Mouse (Mus musculus): ENCODE results near the gene Apol7c. TPM values are rescaled to one million over a fixed set of nuclear protein-coding genes. Genes with fewer than 3 reads are reported as not detected.
"Not testable (repeated sequence)": the region's sequence is repeated elsewhere in the genome, so short reads cannot be mapped to it uniquely, and the experiment has no call there.

Apol7c gene
- polyA plus RNA-seq (2017; shearing (Covaris generic)) = under 1 TPM in 1 of 2 experiments, not detected in 1; 0.59 TPM

GRCm38 (mm10) chr15:77533216-77533615 lies at the start of gene Apol7c:
Gene Apol7c, minus strand, starts transcription at chr15:77533316.
- ATAC-seq = no peak

GRCm38 (mm10) chr15:77581681-77582080 lies 48.6 kb upstream of the Apol7c start:
- ATAC-seq = no peak

GRCm38 (mm10) chr15:77579311-77579710 lies 46.2 kb upstream of the Apol7c start:
- ATAC-seq = no peak

- ATAC-seq = no peak
Measured at GRCm38 (mm10) chr15:77578801-77579200, 45.7 kb upstream of the Apol7c start.

- no peak for ATAC-seq
Measured at GRCm38 (mm10) chr15:77563219-77563618, 30.1 kb upstream of the Apol7c start.

DNA sequence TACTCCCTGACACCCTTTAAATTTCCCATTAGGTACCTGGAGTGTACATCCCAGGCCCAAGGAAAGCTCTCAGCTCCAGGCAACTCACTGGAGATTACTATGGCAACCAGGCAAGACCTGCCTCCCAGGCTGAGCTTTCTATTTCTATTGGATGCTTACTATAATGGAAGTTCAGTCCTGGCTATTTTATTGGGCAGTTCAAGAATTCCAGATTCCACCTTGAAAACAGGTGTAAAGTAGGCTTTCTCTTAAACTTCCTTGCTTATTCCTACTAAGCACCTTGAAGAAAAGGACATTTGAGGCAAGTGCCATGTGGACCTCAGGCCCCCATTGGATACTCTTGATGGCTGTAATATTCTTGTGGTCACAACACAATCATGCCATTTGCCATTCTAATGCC lies 28.7 kb upstream of the Apol7c start, which contains the start of gene 1700025B11Rik:
Gene 1700025B11Rik (minus strand): TSS at position 101 of the 400 bp plus-strand sequence.
- ATAC-seq = no peak

- ATAC-seq = not testable (repeated sequence)
Measured at GRCm38 (mm10) chr15:77539221-77539620, 6.1 kb upstream of the Apol7c start.

- not testable (repeated sequence) for ATAC-seq
Measured at GRCm38 (mm10) chr15:77523186-77523843, 9.8 kb downstream of the Apol7c start.

- ATAC-seq = not testable (repeated sequence)
Measured at GRCm38 (mm10) chr15:77520596-77520995, 12.5 kb downstream of the Apol7c start.

DNA sequence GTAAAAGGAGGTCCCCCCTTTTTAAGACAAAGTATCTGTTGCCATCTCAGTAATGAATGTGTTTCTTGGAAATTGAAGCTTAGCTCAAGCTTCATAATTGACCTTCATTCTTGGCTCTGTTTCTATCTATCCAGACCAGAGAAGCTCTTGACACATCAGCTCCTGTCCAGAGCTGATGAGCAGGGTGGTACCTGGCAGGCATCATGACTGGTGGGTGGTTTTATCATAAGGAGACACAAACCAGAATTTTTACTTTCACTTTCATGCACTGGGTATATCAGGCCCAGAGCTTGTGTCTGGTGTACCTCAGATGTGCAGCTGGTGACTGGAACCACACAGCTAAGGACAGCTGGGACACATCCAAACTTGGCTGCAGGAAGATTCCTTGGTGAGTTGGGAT lies 25.1 kb downstream of the Apol7c start, which contains the start of gene Apol11a:
Gene Apol11a (plus strand): TSS at position 306 of the 400 bp plus-strand sequence.
- ATAC-seq = not testable (repeated sequence)

- not testable (repeated sequence) for ATAC-seq
Measured at GRCm38 (mm10) chr15:77494694-77495093, 38.4 kb downstream of the Apol7c start.

DNA sequence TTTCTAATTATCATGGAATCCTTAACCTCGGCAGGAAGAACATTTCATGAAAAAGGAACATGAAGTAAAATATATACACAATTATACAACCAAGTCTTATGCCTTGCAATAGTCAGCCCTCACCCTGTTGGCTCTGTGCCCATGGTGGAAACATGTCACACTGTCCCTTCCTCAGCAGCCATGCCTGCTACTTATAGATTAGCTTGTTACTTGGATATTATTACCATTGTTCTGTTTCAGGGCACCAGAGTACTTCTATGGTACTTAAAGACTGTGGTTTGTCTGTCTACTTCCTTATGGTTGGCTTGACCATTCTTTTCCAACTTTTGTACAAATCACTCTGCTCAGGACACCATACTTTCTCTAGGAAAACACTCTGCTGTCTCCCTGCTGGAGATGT lies 39.9 kb downstream of the Apol7c start:
- not testable (repeated sequence) for ATAC-seq

- ATAC-seq = no peak
Measured at GRCm38 (mm10) chr15:77482140-77482794, 50.8 kb downstream of the Apol7c start.

- not testable (repeated sequence) for ATAC-seq
Measured at GRCm38 (mm10) chr15:77476693-77477092, 56.4 kb downstream of the Apol7c start, which contains the start of gene Apol10a. Gene Apol10a, plus strand, starts transcription at chr15:77477047.

Other genes starting within 250 kb of the Apol7c start
- gene Rbfox2, start 226.3 kb downstream of the Apol7c start, polyA plus RNA-seq (2017; shearing (Covaris generic)) = not detected
- gene Apol7a, start 134.2 kb downstream of the Apol7c start, polyA plus RNA-seq (2017; shearing (Covaris generic)) = not detected
- gene Apol9a, start 122.2 kb downstream of the Apol7c start, polyA plus RNA-seq (2017; shearing (Covaris generic)) = 10 to 100 TPM; 11.0 to 17.0 TPM
- under 1 TPM; 0.54 to 0.65 TPM for gene Apol7b, start 85.8 kb downstream of the Apol7c start, polyA plus RNA-seq (2017; shearing (Covaris generic))
- gene Apol10a, start 56.3 kb downstream of the Apol7c start, polyA plus RNA-seq (2017; shearing (Covaris generic)) = under 1 TPM in 1 of 2 experiments, not detected in 1; 0.22 TPM
- gene Apol11a, start 25.0 kb downstream of the Apol7c start, polyA plus RNA-seq (2017; shearing (Covaris generic)) = not detected
- gene 1700025B11Rik, start 28.6 kb upstream of the Apol7c start, polyA plus RNA-seq (2017; shearing (Covaris generic)) = not detected
- 10 to 100 TPM; 10.1 to 14.3 TPM for gene Apol10b, start 62.8 kb upstream of the Apol7c start, polyA plus RNA-seq (2017; shearing (Covaris generic))
- not detected for gene Gm36245, start 65.9 kb upstream of the Apol7c start, polyA plus RNA-seq (2017; shearing (Covaris generic))
- under 1 TPM; 0.27 to 0.49 TPM for gene Apol11b, start 110.0 kb upstream of the Apol7c start, polyA plus RNA-seq (2017; shearing (Covaris generic))
- gene Apol7e, start 165.5 kb upstream of the Apol7c start, polyA plus RNA-seq (2017; shearing (Covaris generic)) = 10 to 100 TPM; 57.4 to 67.8 TPM
- gene Apol9b, start 195.7 kb upstream of the Apol7c start, polyA plus RNA-seq (2017; shearing (Covaris generic)) = 10 to 100 TPM; 50.3 to 80.6 TPM
- gene Apol8, start 223.7 kb upstream of the Apol7c start, polyA plus RNA-seq (2017; shearing (Covaris generic)) = not detected